Mouse (Mus musculus): Measurements from ENCODE around the gene Plppr3. TPM values are rescaled to one million over a fixed set of nuclear protein-coding genes. Genes with fewer than 3 reads are reported as not detected.
"Not testable (repeated sequence)": the region's sequence is repeated elsewhere in the genome, so short reads cannot be mapped to it uniquely, and the experiment has no call there.

Gene Plppr3
- total RNA-seq, 2 experiments from 2014 or later: 28.4 to 28.7 TPM

DNA sequence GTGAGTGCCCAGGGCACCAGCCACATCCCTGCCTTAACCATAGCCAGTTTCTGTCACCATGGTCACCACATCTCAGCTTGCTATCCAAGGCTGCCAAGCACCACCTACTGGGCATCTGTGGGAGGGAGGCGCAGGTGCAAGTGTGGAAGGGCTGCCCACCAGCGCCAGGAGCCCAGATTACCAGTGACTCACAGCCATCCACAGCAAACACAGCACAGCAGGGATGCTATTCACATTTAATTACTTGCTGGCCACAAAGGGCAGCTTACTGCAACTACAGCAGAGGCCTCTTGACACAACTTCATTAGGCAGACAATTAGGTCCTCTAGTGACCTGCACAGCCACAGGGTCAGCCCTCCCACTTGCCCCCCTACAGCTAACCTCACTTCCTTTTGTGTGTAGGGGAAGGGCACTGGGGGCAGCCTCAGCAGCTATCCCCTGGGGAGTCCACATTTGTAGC lies 26.5 kb upstream of the Plppr3 start:
- DNase-seq: peak; percentile 68 to 77

DNA sequence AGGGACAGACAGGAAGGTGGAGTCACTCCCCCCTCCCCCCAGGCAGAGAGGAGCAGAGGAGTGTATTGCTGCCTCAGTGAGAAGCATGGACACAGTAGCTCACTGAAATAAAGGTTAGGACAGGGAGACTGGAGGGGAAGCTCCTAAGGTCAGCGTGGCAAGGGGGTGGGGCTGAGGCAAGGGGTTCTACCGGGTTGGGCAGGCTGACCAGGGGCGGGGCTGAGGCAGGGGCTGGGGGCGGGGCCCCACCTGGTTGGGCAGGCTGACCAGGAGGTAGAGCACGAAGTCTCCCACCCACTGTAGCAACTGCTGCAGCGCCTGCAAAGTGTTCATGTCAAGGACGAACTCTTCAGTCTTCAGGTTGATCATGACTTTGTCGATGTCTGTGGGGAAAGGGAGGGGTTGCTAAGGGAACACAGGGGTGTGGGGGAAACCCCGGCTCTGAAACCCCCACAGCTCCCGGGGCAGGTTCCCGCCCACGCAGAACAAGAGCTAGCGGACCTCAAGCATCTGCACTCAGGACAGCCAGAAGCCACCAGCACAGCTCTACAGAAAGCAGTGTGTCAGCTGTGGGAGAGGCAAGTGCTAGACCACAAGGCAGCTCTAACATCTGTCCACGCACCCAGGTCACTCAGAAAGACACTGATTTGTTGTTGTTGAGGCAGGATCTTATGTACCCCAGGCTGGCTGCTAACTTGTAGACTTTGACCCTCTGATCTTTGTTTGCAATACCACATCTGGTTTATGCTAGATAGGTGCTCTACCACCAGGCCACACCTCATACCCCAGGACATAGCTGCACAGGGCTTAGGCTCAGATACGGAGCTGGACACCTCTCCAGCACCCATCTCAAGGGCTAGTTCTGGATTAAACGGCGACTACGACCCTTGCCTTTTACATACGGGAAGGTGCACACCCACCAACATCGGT lies 23.1 kb upstream of the Plppr3 start:
- DNase-seq: no peak

DNA sequence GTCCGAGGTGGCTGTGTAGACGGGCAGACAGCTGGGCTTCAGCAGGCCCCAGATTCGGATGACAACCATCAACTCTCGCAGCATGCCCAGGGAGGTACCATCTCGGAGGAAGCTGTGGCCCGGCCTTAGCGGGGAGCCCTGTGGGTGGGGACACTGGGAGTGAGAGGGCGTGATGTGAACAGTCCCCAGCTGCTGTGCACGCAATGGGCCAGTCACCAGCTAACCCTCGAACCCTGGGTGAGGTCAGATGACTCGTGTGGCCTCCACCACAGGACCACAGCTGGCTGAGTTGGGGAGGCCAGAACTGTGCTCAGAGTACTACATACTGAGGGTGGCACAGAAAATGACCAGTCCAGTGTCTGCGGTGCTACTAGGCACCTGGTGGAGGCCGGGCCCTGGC lies 22.4 kb upstream of the Plppr3 start:
- DNase-seq: no peak

DNA sequence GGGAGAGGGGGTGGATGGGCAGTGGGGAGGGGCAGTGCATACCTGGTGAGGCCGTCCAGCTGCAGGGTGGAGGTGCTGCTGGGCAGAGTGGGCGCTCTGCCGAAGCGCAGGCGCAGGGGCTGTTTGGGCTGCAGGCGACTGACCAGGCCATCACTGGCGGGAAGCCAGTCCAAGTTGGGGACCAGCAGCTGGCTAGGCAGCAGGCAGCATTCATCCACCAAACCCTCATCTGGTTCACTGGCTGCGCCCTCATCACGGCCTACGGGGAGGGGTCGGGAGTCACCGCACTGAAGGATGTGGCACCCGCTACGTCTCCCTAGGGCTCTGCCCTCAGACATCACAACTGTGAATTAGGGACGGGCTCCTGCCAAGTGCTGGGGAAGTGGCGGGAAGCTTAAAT lies 21.9 kb upstream of the Plppr3 start:
- no peak for DNase-seq

DNA sequence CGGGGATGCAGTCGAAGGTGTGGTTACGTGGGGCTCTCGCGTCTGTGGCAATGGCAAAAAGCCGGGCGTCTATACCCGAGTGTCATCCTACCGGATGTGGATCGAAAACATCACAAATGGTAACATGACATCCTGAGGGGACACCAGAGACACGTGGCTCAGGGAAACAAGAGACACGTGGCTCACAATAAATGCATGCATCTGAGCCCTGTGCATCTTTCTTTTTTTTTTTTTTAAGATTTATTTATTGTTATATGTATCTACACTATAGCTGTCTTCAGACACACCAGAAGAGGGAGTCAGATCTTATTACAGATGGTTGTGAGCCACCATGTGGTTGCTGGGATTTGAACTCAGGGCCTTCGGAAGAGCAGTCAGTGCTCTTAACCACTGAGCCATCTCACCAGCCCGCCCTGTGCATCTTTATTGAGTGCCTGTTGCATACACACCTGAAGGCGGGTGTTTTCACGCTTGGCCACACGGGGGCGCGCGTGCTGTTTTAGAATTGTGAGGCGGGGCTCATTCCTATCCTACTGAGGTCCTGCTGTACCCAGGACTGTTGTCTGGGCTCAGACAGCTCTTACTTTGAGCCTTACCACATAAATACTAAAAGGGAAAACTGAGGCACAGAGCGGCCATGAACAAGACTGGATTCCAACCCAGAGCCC lies 18.2 kb upstream of the Plppr3 start:
- peak; percentile 65 to 78 for DNase-seq

DNA sequence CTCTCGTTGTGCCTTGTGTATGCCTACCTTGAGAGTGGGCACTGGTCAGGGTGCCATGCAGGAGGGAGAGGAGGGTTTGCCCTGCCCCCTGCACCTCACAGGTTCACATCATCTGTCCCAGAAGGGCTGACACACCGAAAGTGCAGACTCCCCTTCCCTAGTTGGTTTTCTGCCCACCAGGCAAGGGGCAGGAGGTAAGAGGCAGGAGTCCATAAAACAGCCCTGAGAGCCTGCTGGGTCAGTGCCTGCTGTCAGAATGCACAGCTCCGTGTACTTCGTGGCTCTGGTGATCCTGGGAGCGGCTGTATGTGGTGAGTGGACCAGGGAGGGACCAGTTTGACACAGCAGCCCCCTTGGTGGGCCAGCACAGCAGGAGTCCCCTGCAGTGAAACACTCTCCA lies 16.2 kb upstream of the Plppr3 start, which contains the start of gene Cfd:
Gene Cfd, plus strand, starts transcription at position 184 of the 400 bp plus-strand sequence.
- no peak for DNase-seq

DNA sequence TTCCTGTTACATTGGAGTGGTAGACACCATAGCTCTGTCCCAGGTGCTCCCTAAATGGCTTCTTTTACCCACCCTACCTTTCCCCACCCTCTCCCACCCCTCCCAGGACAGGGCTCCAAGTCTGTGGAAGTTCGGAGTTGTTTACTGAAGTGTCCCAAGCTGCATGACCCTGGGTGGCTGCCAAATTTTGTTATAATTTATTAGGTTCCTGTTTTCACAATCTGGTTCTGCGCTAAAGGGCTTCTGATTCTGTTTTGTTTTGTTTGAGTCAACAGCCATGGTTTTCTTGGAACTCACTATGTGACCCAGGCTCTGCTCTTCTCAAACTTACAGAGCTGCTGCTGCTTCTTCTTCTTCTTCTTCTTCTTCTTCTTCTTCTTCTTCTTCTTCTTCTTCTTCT lies 15.0 kb upstream of the Plppr3 start:
- no peak for DNase-seq

DNA sequence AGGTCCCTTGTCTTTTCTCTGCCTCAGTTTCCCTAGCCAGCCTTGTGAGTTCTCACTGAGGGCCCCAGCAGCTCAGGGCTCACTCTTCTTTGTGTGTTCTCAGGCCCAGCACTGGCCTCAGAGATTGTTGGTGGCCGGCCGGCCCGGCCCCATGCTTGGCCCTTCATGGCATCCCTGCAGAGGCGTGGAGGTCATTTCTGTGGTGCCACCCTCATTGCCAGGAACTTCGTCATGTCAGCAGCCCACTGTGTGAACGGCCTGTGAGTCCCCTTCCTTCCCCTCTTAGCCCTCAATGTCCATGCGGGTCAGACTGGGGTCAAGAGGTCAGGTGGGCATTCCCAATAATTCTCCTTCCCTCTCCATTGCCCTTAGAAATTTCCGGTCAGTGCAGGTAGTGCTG lies 12.2 kb upstream of the Plppr3 start:
- DNase-seq: no peak

DNA sequence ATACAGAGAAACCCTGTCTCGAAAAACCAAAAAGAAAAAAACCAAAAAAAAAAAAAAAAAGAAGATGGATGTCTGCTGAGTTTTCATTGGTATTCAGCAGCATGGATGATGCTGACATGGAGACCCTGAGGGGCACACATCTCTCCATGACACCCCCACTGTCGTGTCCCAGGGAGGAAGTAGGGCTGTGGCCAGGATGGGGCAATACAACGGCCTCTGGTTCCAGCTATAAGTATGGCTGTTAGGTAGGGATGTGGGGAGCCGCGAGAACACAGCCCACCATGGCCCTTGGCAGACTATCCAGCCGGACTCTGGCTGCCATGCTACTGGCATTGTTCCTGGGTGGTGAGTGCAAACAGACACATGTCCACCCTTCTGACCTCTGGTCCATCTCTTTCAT lies 11.6 kb upstream of the Plppr3 start, which contains the start of gene Elane:
Gene Elane, plus strand, starts transcription at position 194 of the 400 bp plus-strand sequence.
- no peak for DNase-seq

DNA sequence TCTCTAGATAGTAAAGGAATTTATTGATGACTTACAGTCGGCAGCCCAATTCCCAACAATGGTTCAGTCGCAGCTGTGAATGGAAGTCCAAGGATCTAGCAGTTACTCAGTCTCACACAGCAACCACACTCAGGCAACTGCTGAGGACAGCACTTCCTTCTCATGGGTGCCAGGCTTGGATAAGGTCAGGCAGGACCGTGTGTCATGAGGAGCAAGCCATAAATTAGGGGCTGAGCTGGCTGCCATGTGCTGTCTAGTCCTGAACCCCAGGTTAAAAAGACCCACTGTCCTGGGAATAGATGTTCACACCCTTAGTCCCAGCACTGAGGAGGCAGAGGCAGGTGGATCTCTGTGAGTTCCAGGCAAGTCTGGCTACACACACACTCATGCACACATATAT lies 10.5 kb upstream of the Plppr3 start:
- not testable (repeated sequence) for DNase-seq

DNA sequence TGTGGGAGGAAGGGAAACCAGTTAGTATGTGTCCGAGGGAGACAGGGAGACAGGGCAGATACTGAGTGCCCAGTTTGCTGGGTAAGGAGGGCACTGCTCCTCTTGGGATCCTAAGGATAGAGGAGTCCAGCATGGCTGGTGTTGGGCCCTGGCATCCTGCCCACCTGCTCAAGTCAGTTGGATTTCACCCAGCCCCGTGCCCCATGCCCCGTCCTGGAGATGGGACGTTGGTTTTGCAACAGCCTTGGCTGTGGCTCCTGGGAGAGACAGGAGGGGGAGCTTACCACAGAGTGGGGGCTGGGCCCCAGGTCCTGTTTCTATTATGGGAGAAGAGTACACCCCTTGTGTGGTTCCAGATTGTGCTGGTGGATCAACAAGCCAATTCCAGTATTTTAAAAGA lies 10.0 kb upstream of the Plppr3 start:
- DNase-seq: no peak

DNA sequence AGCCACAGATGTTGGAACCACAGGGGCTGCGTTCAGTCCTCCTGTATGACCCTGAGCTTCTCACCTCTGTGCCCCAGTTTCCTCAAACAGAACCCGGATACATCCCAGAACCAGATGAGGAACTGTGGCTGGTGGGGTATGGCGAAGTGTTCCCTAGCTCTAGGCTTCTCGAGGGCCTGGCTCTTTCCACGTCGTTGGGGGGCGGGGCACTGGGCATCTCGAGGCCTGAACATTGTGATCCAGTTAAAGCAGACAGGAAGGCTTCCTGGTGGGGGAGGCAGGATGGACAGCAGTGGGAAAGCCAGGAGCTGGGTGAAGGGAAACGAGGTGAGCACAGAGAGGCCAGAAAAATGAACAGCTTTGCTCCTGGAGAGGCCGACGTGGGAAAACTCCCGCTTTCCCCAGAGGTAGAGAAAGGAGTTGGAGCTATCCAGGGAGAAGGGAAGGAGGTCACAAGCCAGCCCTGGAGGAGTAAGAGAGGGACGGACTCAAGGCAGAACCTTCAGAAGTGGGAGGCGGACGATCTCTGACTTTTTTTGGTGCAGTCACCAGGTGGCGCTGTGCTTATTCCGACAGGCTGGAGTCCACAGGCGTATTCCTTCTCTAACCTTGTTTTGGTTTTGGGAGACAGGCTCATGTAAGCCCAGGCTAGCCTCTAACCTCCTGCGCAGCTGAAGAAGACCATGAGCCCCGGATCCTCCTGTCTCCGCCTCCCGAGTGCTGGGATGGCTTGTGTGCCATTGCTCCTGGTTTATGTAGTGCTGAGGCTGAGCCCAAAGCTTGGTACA lies 9.1 kb upstream of the Plppr3 start:
- DNase-seq: peak; percentile 68 to 75

DNA sequence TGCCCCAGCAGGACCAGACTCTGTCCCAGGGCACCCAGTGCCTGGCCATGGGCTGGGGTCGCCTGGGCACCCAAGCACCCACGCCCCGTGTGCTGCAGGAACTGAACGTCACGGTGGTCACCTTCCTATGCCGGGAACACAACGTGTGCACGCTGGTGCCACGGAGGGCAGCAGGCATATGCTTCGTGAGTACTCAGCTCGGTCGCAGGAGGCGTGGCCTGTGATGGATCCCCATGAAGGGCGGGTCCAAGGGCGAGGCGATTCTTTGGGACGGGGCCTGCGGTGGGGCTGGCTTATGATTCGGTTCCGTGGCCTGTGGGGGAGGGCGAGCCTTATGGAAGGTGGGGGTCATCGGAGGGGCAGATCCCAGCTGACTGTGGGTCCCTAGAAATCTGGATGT lies 7.5 kb upstream of the Plppr3 start:
- DNase-seq: no peak

DNA sequence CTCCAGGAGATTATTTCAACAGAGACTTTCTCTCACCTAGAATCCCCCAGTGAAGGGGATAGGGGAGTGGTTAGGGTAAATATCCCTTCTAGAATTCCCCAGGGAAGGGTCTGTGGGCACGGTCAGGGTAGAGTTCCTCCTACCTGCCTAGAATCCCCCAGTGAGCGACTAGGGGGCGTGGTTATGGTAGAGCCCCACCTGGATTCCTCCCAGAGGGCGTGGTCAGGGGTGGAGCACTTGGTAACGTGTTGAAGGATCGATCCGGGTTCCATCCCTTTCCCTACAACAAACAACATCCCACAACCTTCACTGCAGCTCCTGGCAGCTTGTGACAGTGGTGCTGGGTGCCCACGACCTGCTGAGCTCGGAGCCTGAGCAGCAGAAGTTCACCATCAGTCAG lies 6.3 kb upstream of the Plppr3 start:
- DNase-seq: no peak

DNA sequence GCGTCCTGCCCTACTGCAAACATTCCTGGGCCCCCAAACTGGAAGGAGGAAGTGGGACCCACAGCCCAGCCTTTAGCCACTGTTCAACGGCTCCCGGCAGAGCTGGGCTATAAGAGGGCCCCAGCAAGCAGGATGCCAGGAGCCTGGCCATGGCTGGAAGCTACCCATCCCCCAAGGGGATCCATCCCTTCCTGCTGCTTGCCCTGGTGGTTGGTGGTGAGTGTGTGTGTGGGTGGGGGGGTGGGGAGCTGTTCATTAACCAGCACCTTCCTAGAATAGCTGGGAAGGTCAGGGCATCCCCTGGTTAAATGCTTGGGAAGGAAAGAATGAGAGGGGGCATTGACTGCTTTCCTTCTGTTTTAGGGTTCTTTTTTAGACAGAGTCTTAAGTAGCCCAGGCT lies 5.1 kb upstream of the Plppr3 start:
- DNase-seq: no peak

DNA sequence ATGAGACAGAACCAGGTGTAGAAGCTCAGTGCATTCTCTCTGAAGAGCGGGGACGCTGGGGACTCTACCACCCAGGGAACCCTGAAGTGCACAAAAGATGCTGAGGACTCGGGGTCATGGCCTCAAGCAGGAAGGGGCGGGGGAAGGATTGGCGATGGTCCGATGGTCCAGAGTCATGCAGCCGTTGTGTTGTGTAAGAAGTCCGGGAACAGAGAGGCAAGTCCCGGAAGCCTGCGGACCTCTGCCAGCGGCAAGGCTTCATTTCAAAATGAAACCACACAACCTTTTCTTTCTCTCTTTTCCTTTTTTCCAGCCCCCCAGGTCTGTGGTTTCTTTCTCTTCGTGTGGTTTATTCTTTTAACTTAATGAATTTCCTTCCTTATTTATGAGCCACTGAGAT lies 3.3 kb upstream of the Plppr3 start:
- DNase-seq: no peak

DNA sequence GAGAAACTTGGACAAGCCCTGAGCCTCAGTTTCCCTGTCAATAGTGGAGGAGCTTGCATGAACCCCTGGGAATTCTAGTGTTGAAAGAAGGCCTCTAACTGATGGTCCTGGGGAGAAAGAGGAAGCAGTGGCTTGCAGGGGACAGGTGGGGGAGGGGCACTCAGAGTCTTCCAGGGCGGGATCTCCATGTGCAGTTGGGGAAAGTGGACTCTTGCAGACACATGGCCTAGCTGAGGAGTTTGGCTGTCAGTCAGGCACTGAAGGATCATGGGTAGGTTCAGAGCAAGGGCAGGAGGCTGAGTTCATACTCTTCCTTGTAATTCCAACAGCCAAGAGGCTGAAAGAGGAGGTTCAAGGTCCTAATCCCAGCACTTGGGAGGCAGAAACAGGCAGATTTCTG lies 2.7 kb upstream of the Plppr3 start:
- DNase-seq: no peak

DNA sequence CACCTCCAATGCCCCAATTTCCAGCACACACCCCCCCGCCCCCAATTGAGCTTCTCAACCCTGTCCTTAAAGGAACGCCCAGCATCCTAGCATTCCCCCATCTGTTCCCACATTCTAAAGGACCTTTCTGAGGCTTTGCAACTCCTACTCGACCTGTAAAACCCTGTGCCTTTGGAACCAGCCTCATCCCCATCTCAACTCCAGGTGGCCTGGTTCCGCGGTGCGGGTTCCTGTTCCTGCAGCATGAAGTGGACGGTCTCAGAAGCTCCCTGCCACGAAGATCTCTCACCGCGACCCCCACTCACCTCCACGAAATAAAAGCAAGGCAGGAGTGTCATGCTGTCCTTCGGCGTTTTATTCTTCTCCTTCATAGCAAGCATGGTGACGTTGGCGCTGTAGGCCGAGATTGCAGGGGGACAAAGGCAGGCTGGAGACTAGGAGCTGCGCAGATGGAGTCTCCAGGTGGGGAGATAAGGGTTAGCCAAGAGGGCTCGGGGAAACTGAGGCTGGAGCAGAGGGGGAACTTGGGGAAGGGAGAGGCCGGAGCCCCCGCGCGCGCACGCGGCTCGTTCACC lies 632 bp downstream of the Plppr3 start:
- DNase-seq: no peak

DNA sequence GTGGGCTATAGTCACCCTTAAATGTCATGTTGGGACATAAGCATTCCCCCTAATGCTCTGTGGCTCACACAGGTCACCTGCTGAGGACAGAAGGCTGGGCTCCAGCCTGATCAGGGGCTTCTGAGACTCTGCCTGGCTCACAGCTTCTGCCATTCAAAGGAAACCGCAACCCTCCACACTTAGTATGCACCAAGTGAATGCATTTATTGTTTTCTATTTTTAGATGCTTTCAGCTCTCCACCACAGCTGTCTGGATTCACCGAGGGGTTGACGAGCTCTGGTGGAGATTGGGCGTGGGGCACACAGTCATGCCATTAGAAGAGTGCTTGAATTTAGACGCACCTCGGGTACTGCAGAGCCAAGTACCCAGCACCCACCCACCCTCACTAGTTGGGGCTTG lies 1.1 kb downstream of the Plppr3 start:
- DNase-seq: no peak

DNA sequence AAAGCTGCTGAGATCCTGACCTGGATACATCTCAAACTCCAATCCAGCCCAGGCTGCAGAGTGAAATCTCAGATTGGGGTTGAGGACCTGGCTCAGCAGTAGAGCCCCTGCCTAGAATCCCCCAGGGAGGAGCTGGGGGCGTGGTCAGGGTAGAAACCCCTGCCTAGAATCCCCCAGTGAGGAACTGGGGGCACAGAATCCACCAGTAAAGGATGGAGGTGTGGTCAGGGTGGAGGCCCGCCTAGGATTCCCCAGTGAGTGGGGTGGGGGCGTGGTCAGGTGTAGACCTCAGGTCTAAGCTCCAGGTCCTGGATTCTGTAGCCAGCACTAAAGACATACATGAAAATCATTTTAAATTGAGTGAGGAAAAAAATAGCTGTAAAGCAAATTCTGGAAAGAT lies 1.6 kb downstream of the Plppr3 start:
- no peak for DNase-seq

DNA sequence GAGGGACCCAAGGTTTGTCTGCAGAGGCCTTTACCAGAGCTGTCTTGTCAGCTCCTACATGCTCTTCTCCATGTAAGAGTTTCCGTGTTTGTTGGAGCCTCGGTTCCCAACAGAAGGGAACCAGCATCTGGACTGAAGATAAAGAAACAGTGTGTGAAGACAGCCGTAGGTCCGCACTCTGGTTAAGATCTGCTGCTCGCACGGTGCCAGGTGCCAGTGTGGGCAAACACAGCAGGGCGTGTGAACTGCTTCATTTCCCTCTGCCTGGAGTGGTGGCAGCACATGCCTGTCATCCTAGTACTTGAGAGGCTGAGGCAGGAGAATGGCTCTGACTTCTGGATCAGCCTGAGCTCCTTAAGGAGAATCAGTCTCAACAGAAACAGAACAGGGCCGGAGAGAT lies 2.6 kb downstream of the Plppr3 start:
- DNase-seq: no peak

DNA sequence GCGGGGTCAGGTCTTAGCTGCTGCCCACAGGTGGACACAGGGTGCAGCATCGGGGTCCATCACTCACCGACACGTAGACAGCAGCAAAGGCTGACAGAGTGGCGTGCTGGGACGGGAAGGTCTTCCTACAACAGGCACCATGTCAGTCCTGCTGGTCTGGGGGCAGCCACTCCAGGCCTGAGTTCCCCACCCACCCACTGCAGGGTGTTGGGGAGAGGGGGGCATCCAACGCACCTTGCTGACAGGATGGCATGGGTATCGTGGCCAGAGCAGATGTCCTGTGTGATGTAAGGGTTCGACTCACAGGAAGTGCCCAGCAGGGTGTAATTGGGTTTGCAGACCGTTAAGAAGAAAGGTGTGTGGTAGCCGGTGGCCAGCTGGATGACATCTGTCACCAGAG lies 7.8 kb downstream of the Plppr3 start:
- DNase-seq: no peak

Data from layer of hippocampus, postnatal 36 days (tissue).